Mouse (Mus musculus) heart, embryonic 13.5 days (tissue): ENCODE data around the gene Klhl29. TPM values are rescaled to one million over a fixed set of nuclear protein-coding genes. Genes with fewer than 3 reads are reported as not detected.

Experiments
- ATAC-seq: fragments of 200-750 bp; cut with Nextera tagmentation; 2 replicates; pipeline ENCODE4 v1.8.0; 2017; ENCODE audit warnings: moderate TSS enrichment; ENCODE audit not compliant: insufficient number of reproducible peaks, low FRiP score, low TSS enrichment; ENCODE audit errors: extremely low read depth
- H3K27ac ChIP-seq: fragments of 300-500 bp; sonication (generic); replicated peaks from 2 replicates; pipeline ENCODE4 v1.5.1; 2015; ENCODE audit warnings: moderate library complexity, mild to moderate bottlenecking, inconsistent platforms
- H3K27me3 ChIP-seq: fragments of 300-500 bp; sonication (generic); replicated peaks from 2 replicates; pipeline ENCODE4 v1.6.1; 2015; ENCODE audit warnings: mild to moderate bottlenecking, inconsistent platforms
- H3K36me3 ChIP-seq: fragments of 300-500 bp; sonication (generic); 2 replicates; pipeline ENCODE4 v1.6.1; 2015; ENCODE audit warnings: mild to moderate bottlenecking, inconsistent platforms
- H3K4me1 ChIP-seq: fragments of 300-500 bp; sonication (generic); 2 replicates; pipeline ENCODE4 v1.6.1; 2015; ENCODE audit warnings: inconsistent platforms
- H3K4me2 ChIP-seq: fragments of 300-500 bp; sonication (generic); 2 replicates; pipeline ENCODE4 v1.6.1; 2015; ENCODE audit warnings: inconsistent platforms, mild to moderate bottlenecking, moderate library complexity
- H3K4me3 ChIP-seq: fragments of 300-500 bp; sonication (generic); 2 replicates; pipeline ENCODE4 v1.5.1; 2015; ENCODE audit warnings: moderate library complexity, mild to moderate bottlenecking, inconsistent platforms
- H3K9ac ChIP-seq: fragments of 300-500 bp; sonication (generic); 2 replicates; pipeline ENCODE4 v1.6.1; 2015; ENCODE audit warnings: inconsistent platforms, mild to moderate bottlenecking, moderate library complexity
- H3K9me3 ChIP-seq: fragments of 300-500 bp; sonication (generic); 2 replicates; pipeline ENCODE4 v1.6.1; 2016; ENCODE audit warnings: inconsistent platforms
- WGBS: fragments of 180-500 bp; shearing (Covaris S2); methylation state at CpG from one replicate; pipeline ENCODE4 v1.1.7; 2015; ENCODE audit warnings: mixed read lengths; 5-methylcytosine and 5-hydroxymethylcytosine counted together
- polyA plus RNA-seq: library from polyadenylated mRNA; unstranded; fragments of >200 nt; fragmentation: Nextera tagmentation; extraction: Ambion mirVana; gene quantifications from 2 replicates; pipeline ENCODE4 v1.2.1, GENCODE M21; 2015

The Klhl29 gene
- polyA plus RNA-seq, 1 experiment from 2014 or later: 0.29 TPM

GRCm38 (mm10) chr12:5189446-5190150, 185.9 kb downstream of the Klhl29 start:
- Histone ChIP-seq H3K27ac (no peak overlapping the region), H3K4me1 (peaks cover 55% of the 10 kb centered on the region), H3K4me3 (no peak overlapping the region), H3K9ac (no peak overlapping the region), H3K27me3 (no peaks in the 10 kb centered on the region), H3K4me2 (no peak overlapping the region), H3K9me3 (no peaks in the 10 kb centered on the region), H3K36me3 (no peaks in the 10 kb centered on the region)
- no peak for ATAC-seq
- WGBS: 59% methylated on average over 15 of the region's 15 CpGs

GRCm38 (mm10) chr12:5188899-5189298, 186.6 kb downstream of the Klhl29 start:
- 64% methylated on average over 7 of the region's 7 CpGs for WGBS
- Histone ChIP-seq H3K9ac (no peak overlapping the region), H3K4me3 (no peak overlapping the region), H3K4me2 (no peak overlapping the region), H3K36me3 (no peaks in the 10 kb centered on the region), H3K4me1 (peaks cover 55% of the 10 kb centered on the region), H3K9me3 (no peaks in the 10 kb centered on the region), H3K27ac (peak overlapping the region; percentile 86), H3K27me3 (no peaks in the 10 kb centered on the region)
- no peak for ATAC-seq

GRCm38 (mm10) chr12:5187773-5188333, 187.6 kb downstream of the Klhl29 start:
- Histone ChIP-seq H3K4me2 (no peak overlapping the region), H3K9ac (peak overlapping the region; percentile 33; the same call in 1 of the 2 replicates), H3K4me1 (peaks cover 55% of the 10 kb centered on the region), H3K9me3 (no peaks in the 10 kb centered on the region), H3K27me3 (no peaks in the 10 kb centered on the region), H3K36me3 (no peaks in the 10 kb centered on the region), H3K4me3 (no peak overlapping the region), H3K27ac (peak overlapping the region; percentile 86)
- no peak for ATAC-seq
- 49% methylated on average over 2 of the region's 2 CpGs for WGBS

- H3K9ac ChIP-seq: no peak overlapping the region
- H3K27ac ChIP-seq: peak overlapping the region; percentile 63
- H3K27me3 ChIP-seq: no peaks in the 10 kb centered on the region
- no peaks in the 10 kb centered on the region for H3K9me3 ChIP-seq
- H3K4me1 ChIP-seq: peaks cover 51% of the 10 kb centered on the region
- H3K4me3 ChIP-seq: no peak overlapping the region
- 62% methylated on average over 1 of the region's 1 CpGs for WGBS
- no peaks in the 10 kb centered on the region for H3K36me3 ChIP-seq
- H3K4me2 ChIP-seq: no peak overlapping the region
- no peak for ATAC-seq
These were observed 188.8 kb downstream of the Klhl29 start for GRCm38 (mm10) chr12:5186645-5187044.

GRCm38 (mm10) chr12:5185603-5186002, 189.9 kb downstream of the Klhl29 start:
- ATAC-seq: no peak
- Histone ChIP-seq H3K4me2 (no peak overlapping the region), H3K27me3 (no peaks in the 10 kb centered on the region), H3K36me3 (no peaks in the 10 kb centered on the region), H3K27ac (no peak overlapping the region), H3K4me3 (no peak overlapping the region), H3K9me3 (no peaks in the 10 kb centered on the region), H3K9ac (no peak overlapping the region), H3K4me1 (peaks cover 42% of the 10 kb centered on the region)
- 83% methylated on average over 6 of the region's 6 CpGs for WGBS

- 78% methylated on average over 4 of the region's 4 CpGs for WGBS
- Histone ChIP-seq H3K4me1 (peaks cover 23% of the 10 kb centered on the region), H3K27me3 (no peaks in the 10 kb centered on the region), H3K4me2 (no peak overlapping the region), H3K4me3 (no peak overlapping the region), H3K9ac (no peak overlapping the region), H3K9me3 (no peaks in the 10 kb centered on the region), H3K27ac (no peak overlapping the region), H3K36me3 (no peaks in the 10 kb centered on the region)
- no peak for ATAC-seq
These were observed 192.9 kb downstream of the Klhl29 start for GRCm38 (mm10) chr12:5182586-5182985.

- H3K4me1 ChIP-seq: peaks cover 24% of the 10 kb centered on the region
- no peaks in the 10 kb centered on the region for H3K27me3 ChIP-seq
- H3K9me3 ChIP-seq: no peaks in the 10 kb centered on the region
- no peak overlapping the region for H3K27ac ChIP-seq
- H3K36me3 ChIP-seq: no peaks in the 10 kb centered on the region
- H3K4me3 ChIP-seq: no peak overlapping the region
- no peak overlapping the region for H3K4me2 ChIP-seq
- no peak overlapping the region for H3K9ac ChIP-seq
- ATAC-seq: no peak
- WGBS: 38% methylated on average over 4 of the region's 4 CpGs
These were observed 193.3 kb downstream of the Klhl29 start for GRCm38 (mm10) chr12:5182165-5182564.

GRCm38 (mm10) chr12:5176716-5177341, 198.7 kb downstream of the Klhl29 start:
- Histone ChIP-seq H3K9me3 (no peaks in the 10 kb centered on the region), H3K27ac (no peak overlapping the region), H3K4me2 (no peak overlapping the region), H3K27me3 (no peaks in the 10 kb centered on the region), H3K4me1 (peaks cover 19% of the 10 kb centered on the region), H3K36me3 (no peaks in the 10 kb centered on the region), H3K4me3 (no peak overlapping the region), H3K9ac (no peak overlapping the region)
- WGBS: 71% methylated on average over 5 of the region's 5 CpGs
- ATAC-seq: no peak

- H3K27me3 ChIP-seq: no peaks in the 10 kb centered on the region
- H3K4me3 ChIP-seq: no peak overlapping the region
- WGBS: 50% methylated on average over 6 of the region's 6 CpGs
- peaks cover 14% of the 10 kb centered on the region for H3K4me1 ChIP-seq
- no peaks in the 10 kb centered on the region for H3K36me3 ChIP-seq
- no peak overlapping the region for H3K4me2 ChIP-seq
- ATAC-seq: no peak
- H3K9me3 ChIP-seq: no peaks in the 10 kb centered on the region
- no peak overlapping the region for H3K27ac ChIP-seq
- H3K9ac ChIP-seq: no peak overlapping the region
These were observed 209.3 kb downstream of the Klhl29 start for GRCm38 (mm10) chr12:5166141-5166540.

GRCm38 (mm10) chr12:5165411-5165810, 210.1 kb downstream of the Klhl29 start:
- no peak for ATAC-seq
- H3K27me3 ChIP-seq: no peaks in the 10 kb centered on the region

GRCm38 (mm10) chr12:5162672-5163071, 212.8 kb downstream of the Klhl29 start:
- no peaks in the 10 kb centered on the region for H3K27me3 ChIP-seq
- H3K27ac ChIP-seq: no peak overlapping the region
- no peak for ATAC-seq
- no peak overlapping the region for H3K4me3 ChIP-seq
- no peaks in the 10 kb centered on the region for H3K9me3 ChIP-seq
- H3K36me3 ChIP-seq: no peaks in the 10 kb centered on the region
- H3K4me2 ChIP-seq: no peak overlapping the region
- H3K4me1 ChIP-seq: peaks cover 14% of the 10 kb centered on the region
- H3K9ac ChIP-seq: no peak overlapping the region
- 76% methylated on average over 6 of the region's 6 CpGs for WGBS

More at GRCm38 (mm10) chr12:5165411-5165810, 210.1 kb downstream of the Klhl29 start:
- H3K9ac ChIP-seq: no peak overlapping the region
- H3K9me3 ChIP-seq: no peaks in the 10 kb centered on the region
- H3K4me1 ChIP-seq: peaks cover 14% of the 10 kb centered on the region
- H3K4me3 ChIP-seq: no peak overlapping the region
- no peaks in the 10 kb centered on the region for H3K36me3 ChIP-seq
- no peak overlapping the region for H3K27ac ChIP-seq
- 20% methylated on average over 9 of the region's 9 CpGs for WGBS
- no peak overlapping the region for H3K4me2 ChIP-seq
